Mouse (Mus musculus): ENCODE measurements around the gene Aldh16a1. TPM values are rescaled to one million over a fixed set of nuclear protein-coding genes. Genes with fewer than 3 reads are reported as not detected.
A peak's percentile ranks its signal among the peaks of the same experiment; 100 is the strongest.
"Not testable (repeated sequence)": the region's sequence is repeated elsewhere in the genome, so short reads cannot be mapped to it uniquely, and the experiment has no call there.

Aldh16a1 gene
- polyA plus RNA-seq, 1 experiment from 2014 or later: 13.0 TPM

- WGBS (ENCODE audit: missing documents): 93% methylated on average over 15 of the region's 15 CpGs
- no peak overlapping the region for H3K4me3 ChIP-seq (ENCODE audit: inconsistent target)
- H3K79me2 ChIP-seq (ENCODE audit: inconsistent target): peaks cover 5% of the 10 kb centered on the region; the same call in 1 of the 2 replicates
- no peak overlapping the region for H3K27ac ChIP-seq
- peaks cover 16% of the 10 kb centered on the region; the same call in 1 of the 2 replicates for H3K36me3 ChIP-seq (ENCODE audit: inconsistent target)
These were observed 1.8 kb upstream of the Aldh16a1 start for GRCm38 (mm10) chr7:45156206-45156605.

- no peak overlapping the region for H3K4me3 ChIP-seq (ENCODE audit: inconsistent target)
- peaks cover 16% of the 10 kb centered on the region; the same call in 1 of the 2 replicates for H3K36me3 ChIP-seq (ENCODE audit: inconsistent target)
- WGBS (ENCODE audit: missing documents): 88% methylated on average over 9 of the region's 9 CpGs
- peaks cover 5% of the 10 kb centered on the region; the same call in 1 of the 2 replicates for H3K79me2 ChIP-seq (ENCODE audit: inconsistent target)
- H3K27ac ChIP-seq: no peak overlapping the region
These were observed 1.2 kb upstream of the Aldh16a1 start for GRCm38 (mm10) chr7:45155590-45155989.

DNA sequence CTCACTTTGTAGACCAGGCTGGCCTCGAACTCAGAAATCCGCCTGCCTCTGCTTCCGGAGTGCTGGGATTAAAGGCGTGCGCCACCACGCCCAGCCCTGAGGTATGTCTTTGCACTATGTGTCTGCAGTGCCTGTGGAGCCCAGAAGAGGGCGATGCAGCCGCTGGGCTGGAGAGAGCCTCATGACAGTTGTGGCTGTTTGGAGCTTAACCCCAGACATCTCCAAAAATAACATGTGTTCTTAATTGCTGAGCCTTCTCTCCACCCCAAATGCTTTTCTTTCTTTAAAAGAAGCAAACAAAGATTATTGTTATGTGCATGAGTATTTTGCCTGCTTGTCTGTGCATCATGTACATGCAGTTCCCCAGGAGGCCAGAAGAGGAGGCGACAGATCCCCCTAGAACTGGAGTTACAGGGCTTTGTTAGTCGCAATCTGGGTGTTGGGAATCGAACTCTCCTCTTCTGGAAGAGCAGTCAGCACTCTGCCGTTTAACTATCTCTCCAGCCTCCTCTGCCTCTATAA is 670 bp upstream of the Aldh16a1 start:
- WGBS (ENCODE audit: missing documents): 89% methylated on average over 12 of the region's 12 CpGs

GRCm38 (mm10) chr7:45153586-45153985 is 798 bp downstream of the Aldh16a1 start:
- Histone ChIP-seq H3K27ac (peak overlapping the region; percentile 95), H3K4me3 (ENCODE audit: inconsistent target) (peak overlapping the region; percentile 88), H3K36me3 (ENCODE audit: inconsistent target) (peaks cover 6% of the 10 kb centered on the region; the same call in 1 of the 2 replicates), H3K79me2 (ENCODE audit: inconsistent target) (peaks cover 5% of the 10 kb centered on the region; the same call in 1 of the 2 replicates)
- WGBS (ENCODE audit: missing documents): 3% methylated on average over 5 of the region's 5 CpGs

More for the DNA sequence above, 670 bp upstream of the Aldh16a1 start:
- peaks cover 15% of the 10 kb centered on the region; the same call in 1 of the 2 replicates for H3K36me3 ChIP-seq (ENCODE audit: inconsistent target)
- H3K27ac ChIP-seq: peak overlapping the region; percentile 95
- peaks cover 5% of the 10 kb centered on the region; the same call in 1 of the 2 replicates for H3K79me2 ChIP-seq (ENCODE audit: inconsistent target)
- peak overlapping the region; percentile 88 for H3K4me3 ChIP-seq (ENCODE audit: inconsistent target)

- H3K27ac ChIP-seq; H3K79me2 ChIP-seq (ENCODE audit: inconsistent target); H3K36me3 ChIP-seq (ENCODE audit: inconsistent target): not testable (repeated sequence)
- peak overlapping the region; percentile 88; the same call in 1 of the 2 replicates for H3K4me3 ChIP-seq (ENCODE audit: inconsistent target)
- 95% methylated on average over 2 of the region's 2 CpGs for WGBS (ENCODE audit: missing documents)
These were observed 1.3 kb downstream of the Aldh16a1 start for GRCm38 (mm10) chr7:45153052-45153451.

DNA sequence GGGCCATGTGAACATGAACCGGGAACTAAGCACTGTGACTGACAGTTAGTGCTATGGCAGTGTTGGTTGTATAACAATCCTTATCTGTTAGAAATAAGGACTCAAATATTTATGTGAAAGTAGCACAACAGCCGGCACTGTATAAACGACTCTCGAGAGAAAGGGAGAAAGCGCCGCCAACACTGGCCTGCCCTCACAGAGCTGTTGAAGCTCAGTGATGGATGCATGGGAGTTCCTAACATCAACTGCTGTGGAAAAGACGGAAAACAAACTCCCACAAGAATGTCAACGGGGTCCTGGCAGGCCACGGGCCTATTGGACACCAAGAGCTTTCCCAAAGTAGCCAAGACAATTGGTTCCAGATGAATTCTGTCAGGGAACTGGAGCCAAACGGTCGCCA is 3.1 kb downstream of the Aldh16a1 start:
- Histone ChIP-seq H3K36me3 (ENCODE audit: inconsistent target) (peaks cover 19% of the 10 kb centered on the region; the same call in 1 of the 2 replicates), H3K27ac (no peak overlapping the region), H3K79me2 (ENCODE audit: inconsistent target) (peaks cover 5% of the 10 kb centered on the region; the same call in 1 of the 2 replicates), H3K4me3 (ENCODE audit: inconsistent target) (no peak overlapping the region)
- 85% methylated on average over 11 of the region's 11 CpGs for WGBS (ENCODE audit: missing documents)

DNA sequence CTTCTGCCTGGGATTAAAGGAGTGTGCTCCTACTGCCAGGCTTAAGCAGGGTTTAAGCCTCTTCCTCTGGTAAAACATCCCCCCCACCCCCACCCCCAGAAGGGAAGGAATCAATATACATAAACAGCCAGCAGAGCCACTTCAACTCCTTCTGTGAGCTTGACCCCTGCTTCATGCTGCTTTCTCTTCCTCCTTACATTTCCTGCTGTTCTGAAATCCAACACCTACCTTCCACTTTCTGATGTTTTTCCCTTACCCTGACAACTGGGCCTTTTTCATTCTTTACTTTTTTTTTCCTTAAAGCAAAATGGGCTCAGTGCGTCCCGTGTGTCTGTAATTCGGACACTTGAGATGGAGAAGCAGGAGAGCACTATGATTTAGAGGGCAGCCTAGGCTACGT is 4.1 kb downstream of the Aldh16a1 start:
- Histone ChIP-seq H3K36me3 (ENCODE audit: inconsistent target) (peaks cover 29% of the 10 kb centered on the region), H3K27ac (no peak overlapping the region), H3K79me2 (ENCODE audit: inconsistent target) (peaks cover 5% of the 10 kb centered on the region; the same call in 1 of the 2 replicates), H3K4me3 (ENCODE audit: inconsistent target) (no peak overlapping the region)
- WGBS (ENCODE audit: missing documents): 59% methylated on average over 4 of the region's 4 CpGs

GRCm38 (mm10) chr7:45149545-45149944 is 4.8 kb downstream of the Aldh16a1 start:
- no peak overlapping the region for H3K27ac ChIP-seq
- H3K36me3 ChIP-seq (ENCODE audit: inconsistent target): peaks cover 35% of the 10 kb centered on the region
- 87% methylated on average over 6 of the region's 6 CpGs for WGBS (ENCODE audit: missing documents)
- no peak overlapping the region for H3K4me3 ChIP-seq (ENCODE audit: inconsistent target)
- H3K79me2 ChIP-seq (ENCODE audit: inconsistent target): peaks cover 5% of the 10 kb centered on the region; the same call in 1 of the 2 replicates

GRCm38 (mm10) chr7:45148534-45149098 is 5.8 kb downstream of the Aldh16a1 start:
- H3K27ac ChIP-seq: no peak overlapping the region
- H3K4me3 ChIP-seq (ENCODE audit: inconsistent target): no peak overlapping the region
- peaks cover 5% of the 10 kb centered on the region; the same call in 1 of the 2 replicates for H3K79me2 ChIP-seq (ENCODE audit: inconsistent target)
- H3K36me3 ChIP-seq (ENCODE audit: inconsistent target): peaks cover 44% of the 10 kb centered on the region
- WGBS (ENCODE audit: missing documents): 84% methylated on average over 4 of the region's 4 CpGs

DNA sequence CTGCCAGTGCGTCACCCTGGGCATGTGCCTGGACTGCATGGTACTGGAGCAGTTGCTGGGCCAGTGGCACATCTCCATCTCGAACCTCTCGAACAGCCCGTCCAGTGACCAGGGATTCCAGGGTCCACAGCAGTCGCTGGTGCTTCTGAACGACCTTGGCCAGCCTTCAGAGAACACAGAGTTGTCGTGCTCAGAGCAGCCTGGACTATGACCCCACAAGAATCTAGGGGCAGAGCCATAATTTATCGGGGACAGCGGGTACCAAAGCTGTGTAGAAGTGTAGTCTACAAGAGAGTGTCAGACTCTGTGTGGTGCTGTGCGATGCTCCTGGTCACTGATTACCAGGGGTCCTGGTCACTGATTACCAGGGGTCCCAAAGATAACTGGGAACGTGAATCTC is 6.5 kb downstream of the Aldh16a1 start:
- 94% methylated on average over 11 of the region's 11 CpGs for WGBS (ENCODE audit: missing documents)
- H3K27ac ChIP-seq: no peak overlapping the region

DNA sequence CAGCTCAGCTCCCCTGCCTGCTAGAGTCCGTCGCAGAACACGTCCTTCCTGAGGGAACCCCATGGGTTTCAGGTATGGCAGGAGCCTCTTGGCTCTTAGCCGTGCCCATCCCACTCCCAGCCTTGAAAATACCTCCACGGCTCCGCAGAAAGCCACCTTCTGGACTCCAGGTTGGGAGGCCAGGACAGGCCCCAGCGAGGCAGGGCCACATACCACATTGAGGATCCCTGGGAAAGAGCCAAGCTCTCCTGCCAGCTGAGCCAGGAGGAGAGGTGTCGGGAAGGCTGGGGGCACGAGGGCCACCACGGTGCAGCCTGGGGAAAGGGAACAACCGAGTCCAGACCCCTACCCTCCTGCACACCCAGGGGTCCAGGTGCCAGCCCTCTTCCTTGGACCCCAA is 7.1 kb downstream of the Aldh16a1 start:
- 97% methylated on average over 11 of the region's 11 CpGs for WGBS (ENCODE audit: missing documents)
- Histone ChIP-seq H3K79me2 (ENCODE audit: inconsistent target) (peaks cover 5% of the 10 kb centered on the region; the same call in 1 of the 2 replicates), H3K36me3 (ENCODE audit: inconsistent target) (peaks cover 58% of the 10 kb centered on the region), H3K27ac (no peak overlapping the region), H3K4me3 (ENCODE audit: inconsistent target) (no peak overlapping the region)

More for the DNA sequence above, 6.5 kb downstream of the Aldh16a1 start:
- Histone ChIP-seq H3K36me3 (ENCODE audit: inconsistent target) (peaks cover 51% of the 10 kb centered on the region), H3K79me2 (ENCODE audit: inconsistent target) (peaks cover 5% of the 10 kb centered on the region; the same call in 1 of the 2 replicates), H3K4me3 (ENCODE audit: inconsistent target) (no peak overlapping the region)

DNA sequence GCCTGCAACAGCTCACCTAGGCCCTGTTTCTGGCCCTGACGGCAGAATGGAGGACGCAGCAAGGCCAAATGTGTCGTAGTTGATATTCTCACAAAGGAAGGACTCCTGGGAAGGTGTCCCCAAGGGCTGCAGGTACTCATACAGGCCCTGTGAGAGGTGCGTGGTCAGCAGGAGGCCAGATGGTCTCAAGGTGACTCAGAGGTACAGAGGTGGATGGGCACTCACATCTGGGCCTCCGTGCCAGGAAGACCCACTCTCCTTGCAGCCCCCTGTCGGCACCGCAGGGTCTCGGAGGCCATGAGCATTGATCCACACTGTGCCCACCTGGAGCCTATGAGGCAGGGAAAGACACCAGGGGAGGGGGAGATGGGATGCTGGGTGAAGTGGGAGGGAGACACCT is 8.9 kb downstream of the Aldh16a1 start:
- 97% methylated on average over 8 of the region's 8 CpGs for WGBS (ENCODE audit: missing documents)
- Histone ChIP-seq H3K36me3 (ENCODE audit: inconsistent target) (peaks cover 63% of the 10 kb centered on the region), H3K4me3 (ENCODE audit: inconsistent target) (no peak overlapping the region), H3K27ac (no peak overlapping the region), H3K79me2 (ENCODE audit: inconsistent target) (no peaks in the 10 kb centered on the region)

DNA sequence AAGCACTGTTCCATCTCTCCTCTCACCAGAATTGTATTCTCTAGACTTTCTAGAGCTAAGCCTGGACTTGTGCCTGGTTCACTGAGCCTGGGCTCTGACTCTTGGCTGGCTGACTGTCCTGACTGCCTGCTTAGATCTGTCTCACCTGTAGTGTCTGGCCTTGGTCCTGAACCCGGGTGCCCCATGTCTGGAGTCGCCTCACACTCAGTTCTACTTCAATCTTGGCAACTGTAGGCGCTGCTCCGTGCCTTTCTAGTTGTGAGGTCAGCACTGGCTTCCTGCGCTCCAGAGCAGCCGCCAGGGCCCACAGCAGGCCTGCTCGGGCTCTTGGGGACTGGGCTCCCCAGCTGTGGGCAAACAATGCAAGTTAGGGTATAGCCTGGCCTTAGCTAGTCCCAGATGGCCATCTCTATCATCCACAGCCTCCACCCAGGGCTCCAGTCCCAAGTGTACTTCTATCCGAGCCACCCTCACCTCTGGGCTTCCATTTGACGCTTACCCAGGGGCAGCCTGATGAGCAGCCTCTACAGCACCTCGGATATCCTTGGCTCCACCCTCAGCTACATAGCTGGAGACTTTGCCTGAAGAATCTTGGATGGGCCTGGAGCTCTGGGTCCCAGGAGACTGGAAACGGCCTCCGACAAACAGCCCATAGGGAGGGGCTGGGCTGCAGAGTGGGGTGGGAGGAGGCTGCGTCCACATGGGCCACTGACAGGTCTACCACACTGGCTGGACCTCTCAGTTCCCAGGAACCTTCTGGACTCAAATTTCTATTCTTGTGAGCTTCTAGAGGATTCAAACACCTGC is 9.8 kb downstream of the Aldh16a1 start:
- no peak overlapping the region for H3K4me3 ChIP-seq (ENCODE audit: inconsistent target)
- no peak overlapping the region for H3K27ac ChIP-seq
- H3K36me3 ChIP-seq (ENCODE audit: inconsistent target): peaks cover 63% of the 10 kb centered on the region
- 92% methylated on average over 12 of the region's 13 CpGs for WGBS (ENCODE audit: missing documents)
- no peaks in the 10 kb centered on the region for H3K79me2 ChIP-seq (ENCODE audit: inconsistent target)

- no peak overlapping the region for H3K27ac ChIP-seq
- H3K36me3 ChIP-seq (ENCODE audit: inconsistent target): peaks cover 50% of the 10 kb centered on the region
- 93% methylated on average over 5 of the region's 5 CpGs for WGBS (ENCODE audit: missing documents)
- no peaks in the 10 kb centered on the region for H3K79me2 ChIP-seq (ENCODE audit: inconsistent target)
- H3K4me3 ChIP-seq (ENCODE audit: inconsistent target): no peak overlapping the region
These were observed 12.5 kb downstream of the Aldh16a1 start for GRCm38 (mm10) chr7:45141914-45142313.

- H3K36me3 ChIP-seq (ENCODE audit: inconsistent target): peaks cover 44% of the 10 kb centered on the region
- H3K4me3 ChIP-seq (ENCODE audit: inconsistent target): no peak overlapping the region
- no peak overlapping the region for H3K27ac ChIP-seq
- no peaks in the 10 kb centered on the region for H3K79me2 ChIP-seq (ENCODE audit: inconsistent target)
- WGBS (ENCODE audit: missing documents): 74% methylated on average over 3 of the region's 3 CpGs
These were observed 13.1 kb downstream of the Aldh16a1 start for GRCm38 (mm10) chr7:45141319-45141718.

All from macrophage (primary cell).